11 mouse cellular contexts compared by ENCODE assay signal in genomic region chr4:119870411-119870810, GRCm38 (mm10).
DNase-seq lines count a peak whose midpoint lies in the region; ATAC-seq lines count a peak whose summit lies in the region.
"Had no signal": no experiment of that assay in that cellular context is flagged by ENCODE, and none has a peak within 500 bp of the region (broad histone marks: within the 10 kb centered on the region; RNA-seq: fewer than 3 reads in every experiment).

No protein-coding gene starts in this region.

- no peak for ATAC-seq in activated CD4-positive, CD25-positive, alpha-beta regulatory T cell, adult 4 months
- ATAC-seq: hindbrain, embryonic 16.5 days; midbrain, embryonic 13.5 days had no signal

- peak; percentile 21 for DNase-seq in gastrocnemius, postnatal 25 days
- no peak for DNase-seq in gastrocnemius, postnatal 4 days (ENCODE audit: low spot score in 2 of 2)
- DNase-seq in 3134 (ENCODE audit: extremely low read depth, insufficient read length, low spot score) = peak; percentile 6
- DNase-seq in adrenal gland, postnatal 10 days = peak; percentile 23
- DNase-seq in cerebellum, postnatal 36 days = peak; percentile 72 to 77
- DNase-seq in layer of hippocampus, adult 8-10 months (ENCODE audit: low spot score in 2 of 2) = no peak
- DNase-seq in embryo, embryonic 11 days = no peak
- DNase-seq: spleen, adult 18-20 months had no signal

Comparison
In these comparisons a context has a peak if more than half of its experiments do, and no peak if none do; other contexts are left out.
1. DNase-seq: peak in gastrocnemius, postnatal 25 days (single experiment), 3134 (single experiment), adrenal gland, postnatal 10 days (single experiment) and cerebellum, postnatal 36 days (2 of 2); none in gastrocnemius, postnatal 4 days (0 of 2), layer of hippocampus, adult 8-10 months (0 of 2) and embryo, embryonic 11 days (single experiment).